Mouse (Mus musculus) erythroblast, embryonic 14.5 days (primary cell): Measurements from ENCODE around the gene Tfdp1.

Source experiments
- GATA1 ChIP-seq: IDR thresholded peaks from 2 replicates; pipeline ENCODE4 v1.6.1; 2012; ENCODE audit warnings: low read length, inconsistent platforms, mixed read lengths
- TAL1 ChIP-seq: IDR thresholded peaks from 3 replicates; pipeline ENCODE4 v1.6.1; 2012; ENCODE audit warnings: low read length, inconsistent platforms, mixed read lengths

DNA sequence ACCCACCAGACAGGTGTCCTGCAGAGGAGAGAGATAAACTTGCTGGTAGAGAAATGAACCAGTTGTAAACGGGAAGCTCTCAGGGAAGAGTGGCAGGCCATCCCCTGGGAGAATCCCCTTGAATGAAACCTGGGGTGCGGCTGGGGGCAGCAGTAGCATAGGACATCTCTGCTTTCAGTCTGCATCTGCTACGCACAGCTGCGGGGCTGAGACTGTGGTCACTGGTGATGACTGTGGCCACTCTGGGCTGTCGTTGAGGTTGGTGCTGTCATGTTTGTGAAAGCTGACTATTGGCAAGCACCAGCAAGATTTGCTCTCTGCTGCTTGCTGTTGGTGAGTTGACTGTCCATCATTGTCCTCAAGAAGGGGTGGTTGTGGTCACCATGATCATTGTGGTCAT lies 13.0 kb downstream of the Tfdp1 start:
- TF ChIP-seq GATA1 (no peak), TAL1 (no peak)
